Mouse (Mus musculus): ENCODE measurements around the gene 1700011L22Rik. TPM values are rescaled to one million over a fixed set of nuclear protein-coding genes. Genes with fewer than 3 reads are reported as not detected.

Gene 1700011L22Rik
- polyA plus RNA-seq, 1 experiment from 2014 or later = not detected

DNA sequence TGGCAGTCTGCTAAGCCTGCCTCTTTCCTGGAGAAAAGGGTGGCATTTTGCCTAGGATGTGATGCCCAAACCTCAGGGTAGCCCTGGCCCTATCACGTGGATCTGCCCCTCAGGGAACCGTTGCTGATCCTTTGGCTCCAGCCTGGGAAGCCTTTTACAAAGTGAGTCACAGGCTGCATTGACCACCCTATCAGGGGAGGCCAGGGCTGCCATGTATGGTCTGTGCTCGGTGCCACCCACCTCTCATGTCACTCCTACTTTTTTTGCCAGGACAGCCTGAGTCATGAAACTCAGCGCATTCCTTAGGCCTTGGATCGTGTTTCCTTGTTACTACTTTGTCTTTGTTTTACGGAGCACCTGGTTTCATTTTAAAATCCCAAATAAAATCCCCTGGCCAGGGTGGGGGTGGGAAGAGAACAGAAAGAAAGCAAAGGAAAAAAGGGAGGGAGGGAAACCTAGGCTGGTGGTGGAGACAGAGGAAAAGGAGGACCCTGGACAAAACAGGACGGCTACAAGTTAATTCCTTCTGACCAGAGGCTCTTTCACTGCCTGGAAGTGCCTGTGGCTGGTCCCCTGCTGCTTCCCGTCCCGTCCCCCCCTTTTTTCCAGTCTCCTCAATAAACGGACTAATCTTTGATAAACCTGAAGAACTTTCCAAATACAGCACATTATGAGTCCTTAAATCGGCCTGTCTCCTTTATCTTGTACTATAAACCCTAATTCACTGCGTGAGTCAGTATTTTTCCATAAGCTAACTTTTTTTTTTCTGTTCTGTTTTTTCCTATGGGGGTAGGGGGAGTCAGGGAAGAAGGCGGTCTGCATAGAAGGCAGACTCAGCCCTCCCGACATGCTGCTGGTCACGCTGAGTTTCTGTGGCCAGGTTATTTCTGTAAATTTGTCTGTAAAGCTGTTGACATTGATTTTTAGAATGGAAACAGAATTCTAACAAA is 39.4 kb downstream of the 1700011L22Rik start:
- no peaks in the 10 kb centered on the region for H3K27me3 ChIP-seq
- WGBS = 16% methylated on average over 15 of the region's 15 CpGs
- peak overlapping the region; percentile 43 for H3K9ac ChIP-seq
- H3K4me1 ChIP-seq (replicated peaks) = peaks cover 42% of the 10 kb centered on the region
- peak overlapping the region; percentile 21; the same call in 1 of the 2 replicates for H3K4me3 ChIP-seq
- H3K4me2 ChIP-seq = peak overlapping the region; percentile 69
- no peaks in the 10 kb centered on the region for H3K36me3 ChIP-seq
- peak; percentile 84 for ATAC-seq (replicated peaks; ENCODE audit: insufficient number of reproducible peaks, insufficient read depth, low FRiP score, low read depth)
- peak overlapping the region; percentile 89 for H3K27ac ChIP-seq
- H3K9me3 ChIP-seq (replicated peaks) = no peaks in the 10 kb centered on the region

DNA sequence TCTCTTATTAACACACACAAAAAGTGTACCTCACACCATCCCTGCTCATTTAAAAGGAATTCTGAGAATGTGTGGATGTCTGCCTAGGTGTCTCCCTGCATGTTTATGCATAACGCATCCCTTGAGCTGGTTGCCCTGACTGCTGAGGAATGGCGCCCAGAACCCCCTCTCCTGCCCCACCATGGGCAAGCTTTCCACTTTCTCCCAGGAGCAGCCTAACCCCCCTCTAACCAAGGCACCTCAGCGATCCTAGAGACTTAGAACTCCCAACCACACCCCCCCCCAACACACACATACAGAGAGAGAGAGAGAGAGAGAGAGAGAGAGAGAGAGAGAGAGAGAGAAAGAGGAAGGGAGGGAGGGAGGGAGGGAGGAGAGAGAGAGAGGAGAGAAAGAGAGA is 40.2 kb downstream of the 1700011L22Rik start:
- WGBS = 42% methylated on average over 3 of the region's 3 CpGs
- Histone ChIP-seq H3K9me3 (replicated peaks) (no peaks in the 10 kb centered on the region), H3K4me2 (no peak overlapping the region), H3K9ac (no peak overlapping the region), H3K4me1 (replicated peaks) (peaks cover 42% of the 10 kb centered on the region), H3K36me3 (no peaks in the 10 kb centered on the region), H3K27ac (peak overlapping the region; percentile 89), H3K27me3 (no peaks in the 10 kb centered on the region), H3K4me3 (no peak overlapping the region)
- no peak for ATAC-seq (replicated peaks; ENCODE audit: insufficient number of reproducible peaks, insufficient read depth, low FRiP score, low read depth)

DNA sequence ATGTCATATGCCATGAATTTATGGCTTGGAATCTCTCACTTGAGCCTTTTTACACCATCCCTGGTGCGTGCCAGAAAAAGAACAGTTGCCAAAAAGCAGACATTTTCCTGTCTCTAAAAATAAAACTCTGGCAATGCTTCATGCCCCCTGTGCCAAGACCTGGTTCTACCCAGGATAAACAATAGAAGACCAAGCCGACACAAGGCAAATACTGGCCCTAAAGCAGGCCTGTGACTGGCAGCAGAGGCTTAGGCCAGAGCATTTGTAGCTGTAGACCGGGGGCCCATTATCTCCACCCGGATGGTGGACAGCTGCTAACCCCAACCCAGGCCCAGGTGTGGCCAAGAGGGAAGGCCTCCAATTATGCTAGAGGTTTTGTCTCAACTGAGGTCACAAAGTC is 41.5 kb downstream of the 1700011L22Rik start:
- Histone ChIP-seq H3K27me3 (no peaks in the 10 kb centered on the region), H3K36me3 (no peaks in the 10 kb centered on the region), H3K9ac (no peak overlapping the region), H3K4me1 (replicated peaks) (peaks cover 41% of the 10 kb centered on the region), H3K27ac (peak overlapping the region; percentile 67), H3K9me3 (replicated peaks) (no peaks in the 10 kb centered on the region), H3K4me2 (no peak overlapping the region), H3K4me3 (no peak overlapping the region)
- WGBS = 61% methylated on average over 4 of the region's 4 CpGs
- no peak for ATAC-seq (replicated peaks; ENCODE audit: insufficient number of reproducible peaks, insufficient read depth, low FRiP score, low read depth)

DNA sequence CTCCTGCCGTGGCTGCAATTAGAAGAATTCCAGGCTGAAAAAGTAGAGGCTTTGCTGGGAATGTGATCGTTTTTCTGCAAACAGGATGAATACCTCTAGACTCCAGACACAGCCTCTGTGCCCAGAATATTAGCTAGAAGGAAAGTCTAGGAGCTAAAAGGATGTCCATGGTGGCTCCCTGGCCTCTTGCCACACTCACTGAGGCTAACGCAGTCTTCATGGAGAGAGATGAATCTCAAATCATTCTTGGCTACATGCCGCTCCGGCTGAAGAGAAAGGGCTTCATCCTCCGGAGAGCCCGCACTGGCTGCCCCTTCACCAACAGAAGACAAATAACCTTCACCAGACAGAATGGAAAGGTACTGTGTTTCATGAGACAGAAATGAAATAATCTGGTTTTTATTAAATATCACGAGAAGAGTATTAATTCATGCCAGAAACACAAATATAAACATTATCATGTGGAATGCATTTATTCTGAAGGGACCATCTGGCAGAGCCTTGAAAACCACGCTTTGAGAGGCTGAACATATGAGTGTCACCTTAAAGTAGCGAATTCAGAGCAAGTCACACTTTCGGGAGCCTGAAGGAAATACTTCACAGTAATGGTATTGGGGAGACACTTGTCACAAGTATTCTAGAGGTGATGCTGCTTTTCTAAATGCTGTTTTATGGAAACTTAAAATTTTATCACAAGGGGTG is 46.8 kb downstream of the 1700011L22Rik start:
- no peak for ATAC-seq (replicated peaks; ENCODE audit: insufficient number of reproducible peaks, insufficient read depth, low FRiP score, low read depth)
- Histone ChIP-seq H3K9ac (no peak overlapping the region), H3K4me1 (replicated peaks) (0 out of 2 replicates have a peak, but pooled peaks cover under 1% of the 10 kb centered on the region), H3K4me2 (no peak overlapping the region), H3K36me3 (no peaks in the 10 kb centered on the region), H3K27me3 (no peaks in the 10 kb centered on the region), H3K27ac (no peak overlapping the region), H3K9me3 (replicated peaks) (no peaks in the 10 kb centered on the region), H3K4me3 (no peak overlapping the region)
- 74% methylated on average over 11 of the region's 11 CpGs for WGBS

DNA sequence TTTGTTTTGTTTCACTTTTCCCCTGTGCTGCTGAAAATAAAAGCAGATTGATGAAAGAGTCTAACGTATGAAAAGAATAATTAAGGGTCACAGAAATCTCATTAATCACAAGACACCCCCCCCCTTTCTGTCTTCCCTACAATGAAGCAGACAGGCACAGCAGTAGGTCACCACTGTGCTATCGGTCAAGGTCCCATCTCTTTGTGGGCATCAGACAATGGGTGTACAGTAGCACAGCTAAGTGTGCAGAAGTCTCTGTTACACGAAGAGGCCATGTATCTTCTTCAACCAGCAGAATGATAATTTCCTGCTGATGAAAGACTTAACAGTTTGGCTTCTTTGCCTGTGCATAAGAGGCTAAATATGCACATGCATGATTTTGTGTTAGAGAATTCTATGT is 49.7 kb downstream of the 1700011L22Rik start:
- Histone ChIP-seq H3K9me3 (replicated peaks) (no peaks in the 10 kb centered on the region), H3K27ac (no peak overlapping the region), H3K36me3 (no peaks in the 10 kb centered on the region), H3K9ac (no peak overlapping the region), H3K4me3 (no peak overlapping the region), H3K4me1 (replicated peaks) (no peaks in the 10 kb centered on the region), H3K27me3 (no peaks in the 10 kb centered on the region), H3K4me2 (no peak overlapping the region)
- ATAC-seq (replicated peaks; ENCODE audit: insufficient number of reproducible peaks, insufficient read depth, low FRiP score, low read depth) = no peak
- 70% methylated on average over 3 of the region's 3 CpGs for WGBS

DNA sequence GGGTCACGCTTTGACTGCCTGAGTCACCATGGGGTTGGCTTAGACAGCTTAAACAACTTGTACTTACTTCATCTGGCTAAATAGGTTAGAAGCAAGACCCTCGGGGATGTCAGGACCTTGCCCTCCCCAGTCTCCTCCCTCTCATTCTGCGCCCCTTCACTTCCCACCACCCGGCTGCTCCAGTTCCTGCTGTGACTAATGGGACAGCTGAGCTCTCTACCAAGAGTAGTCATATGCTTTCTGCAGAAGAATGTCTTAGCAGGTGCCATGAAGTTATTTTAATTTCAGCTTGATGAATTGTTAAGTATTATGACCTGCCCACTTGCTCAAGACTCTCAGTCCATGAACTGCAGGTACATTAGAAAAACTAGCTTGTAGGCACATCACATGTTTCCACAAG is 51.9 kb downstream of the 1700011L22Rik start:
- no peak for ATAC-seq (replicated peaks; ENCODE audit: insufficient number of reproducible peaks, insufficient read depth, low FRiP score, low read depth)
- Histone ChIP-seq H3K27ac (no peak overlapping the region), H3K4me1 (replicated peaks) (no peaks in the 10 kb centered on the region), H3K9me3 (replicated peaks) (no peaks in the 10 kb centered on the region), H3K4me2 (no peak overlapping the region), H3K36me3 (peaks cover 7% of the 10 kb centered on the region; the same call in 1 of the 2 replicates), H3K9ac (no peak overlapping the region), H3K4me3 (no peak overlapping the region), H3K27me3 (no peaks in the 10 kb centered on the region)
- 78% methylated on average over 4 of the region's 4 CpGs for WGBS

DNA sequence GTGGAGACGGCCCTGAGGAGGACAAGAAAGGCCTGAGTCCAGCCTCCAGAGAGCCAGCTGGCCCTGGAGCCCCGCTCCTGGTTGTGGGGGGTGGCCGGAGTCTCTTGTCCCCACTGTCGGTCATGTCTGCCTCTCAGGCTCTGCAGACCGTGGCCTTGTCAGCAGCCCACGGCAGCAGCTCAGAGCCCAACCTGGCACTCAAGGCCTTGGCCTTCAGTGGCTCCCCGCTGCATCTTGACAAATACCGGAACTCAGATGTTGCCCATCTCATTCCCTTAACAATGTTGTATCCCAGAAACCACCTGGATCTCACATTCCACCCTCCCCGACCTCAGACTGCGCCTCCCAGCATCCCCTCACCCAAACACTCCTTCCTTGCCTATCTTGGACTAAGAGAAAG is 58.3 kb downstream of the 1700011L22Rik start:
- WGBS = 88% methylated on average over 10 of the region's 10 CpGs
- Histone ChIP-seq H3K9ac (no peak overlapping the region), H3K27ac (no peak overlapping the region), H3K4me2 (no peak overlapping the region), H3K4me1 (replicated peaks) (no peaks in the 10 kb centered on the region), H3K27me3 (no peaks in the 10 kb centered on the region), H3K9me3 (replicated peaks) (no peaks in the 10 kb centered on the region), H3K4me3 (no peak overlapping the region), H3K36me3 (peaks cover 40% of the 10 kb centered on the region)
- no peak for ATAC-seq (replicated peaks; ENCODE audit: insufficient number of reproducible peaks, insufficient read depth, low FRiP score, low read depth)

DNA sequence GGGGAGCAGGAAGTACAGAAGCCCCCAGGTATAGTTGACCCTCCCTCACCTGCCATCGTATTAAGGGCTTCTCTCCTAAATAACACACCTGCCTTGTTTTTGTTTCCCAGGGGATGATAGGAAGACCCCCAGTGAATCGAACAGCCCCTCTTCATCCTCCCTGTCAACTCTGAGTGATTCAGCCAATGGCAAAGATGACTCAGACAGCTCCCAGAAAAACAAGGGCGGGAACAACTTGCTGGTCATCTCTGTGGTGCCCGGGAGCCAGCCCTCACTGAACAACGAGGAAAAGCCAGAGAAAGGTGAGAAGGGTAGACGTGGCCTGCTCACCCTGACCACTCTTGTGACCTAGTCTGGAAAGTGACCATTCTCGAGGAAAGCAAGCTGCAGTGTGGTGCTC is 62.9 kb downstream of the 1700011L22Rik start:
- 77% methylated on average over 7 of the region's 7 CpGs for WGBS
- no peaks in the 10 kb centered on the region for H3K9me3 ChIP-seq (replicated peaks)
- no peaks in the 10 kb centered on the region for H3K27me3 ChIP-seq
- no peak overlapping the region for H3K4me3 ChIP-seq
- no peak overlapping the region for H3K4me2 ChIP-seq
- no peak overlapping the region for H3K9ac ChIP-seq
- peaks cover 63% of the 10 kb centered on the region for H3K36me3 ChIP-seq
- no peaks in the 10 kb centered on the region for H3K4me1 ChIP-seq (replicated peaks)
- ATAC-seq (replicated peaks; ENCODE audit: insufficient number of reproducible peaks, insufficient read depth, low FRiP score, low read depth) = no peak
- H3K27ac ChIP-seq = no peak overlapping the region

DNA sequence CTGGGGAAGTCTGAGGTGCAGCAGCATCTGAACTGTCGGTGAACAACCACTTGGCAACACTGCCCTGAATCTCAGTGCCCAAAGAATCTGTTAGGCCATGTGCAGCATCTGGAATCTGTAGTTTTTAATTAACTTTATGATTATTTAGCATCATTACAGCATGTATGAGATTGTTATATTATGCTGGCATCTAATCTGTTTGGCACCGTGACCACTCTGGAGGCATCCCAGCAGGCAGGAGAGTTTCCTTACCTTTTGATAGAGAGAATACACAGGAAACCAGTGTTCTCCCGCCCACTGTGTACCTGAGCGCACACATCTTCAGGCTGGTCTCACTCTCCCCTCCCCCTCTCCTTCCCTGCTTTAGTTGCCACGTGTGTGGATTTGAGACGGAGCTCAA is 68.7 kb downstream of the 1700011L22Rik start:
- Histone ChIP-seq H3K4me3 (no peak overlapping the region), H3K27me3 (no peaks in the 10 kb centered on the region), H3K4me2 (no peak overlapping the region), H3K9me3 (replicated peaks) (no peaks in the 10 kb centered on the region), H3K9ac (no peak overlapping the region), H3K36me3 (peaks cover 53% of the 10 kb centered on the region), H3K4me1 (replicated peaks) (no peaks in the 10 kb centered on the region), H3K27ac (no peak overlapping the region)
- ATAC-seq (replicated peaks; ENCODE audit: insufficient number of reproducible peaks, insufficient read depth, low FRiP score, low read depth) = no peak
- WGBS = 88% methylated on average over 6 of the region's 6 CpGs

DNA sequence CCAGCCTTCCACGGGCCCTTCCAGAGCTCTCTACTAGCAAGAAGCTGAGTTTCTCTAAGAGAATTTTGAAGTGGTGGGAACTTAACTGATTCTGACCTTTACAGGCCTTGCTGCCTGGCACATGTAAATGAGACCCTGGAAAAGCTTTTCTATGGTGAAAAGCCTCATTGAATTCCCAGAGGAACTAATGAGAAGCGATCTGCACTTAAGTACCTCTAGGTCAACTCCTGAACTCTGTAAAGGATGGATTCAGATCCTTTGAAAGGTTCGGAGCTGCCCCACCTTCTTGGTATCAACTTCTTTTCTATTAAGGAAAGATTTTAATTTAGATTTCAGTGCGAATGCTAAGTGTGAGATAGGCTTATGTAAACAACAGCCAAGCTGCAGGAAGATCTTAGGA is 72.4 kb downstream of the 1700011L22Rik start:
- H3K9me3 ChIP-seq (replicated peaks) = no peaks in the 10 kb centered on the region
- H3K4me1 ChIP-seq (replicated peaks) = peaks cover 9% of the 10 kb centered on the region
- no peak overlapping the region for H3K4me2 ChIP-seq
- H3K36me3 ChIP-seq = peaks cover 27% of the 10 kb centered on the region
- no peak overlapping the region for H3K4me3 ChIP-seq
- WGBS = 59% methylated on average over 4 of the region's 4 CpGs
- no peaks in the 10 kb centered on the region for H3K27me3 ChIP-seq
- H3K27ac ChIP-seq = no peak overlapping the region
- no peak for ATAC-seq (replicated peaks; ENCODE audit: insufficient number of reproducible peaks, insufficient read depth, low FRiP score, low read depth)
- H3K9ac ChIP-seq = no peak overlapping the region

DNA sequence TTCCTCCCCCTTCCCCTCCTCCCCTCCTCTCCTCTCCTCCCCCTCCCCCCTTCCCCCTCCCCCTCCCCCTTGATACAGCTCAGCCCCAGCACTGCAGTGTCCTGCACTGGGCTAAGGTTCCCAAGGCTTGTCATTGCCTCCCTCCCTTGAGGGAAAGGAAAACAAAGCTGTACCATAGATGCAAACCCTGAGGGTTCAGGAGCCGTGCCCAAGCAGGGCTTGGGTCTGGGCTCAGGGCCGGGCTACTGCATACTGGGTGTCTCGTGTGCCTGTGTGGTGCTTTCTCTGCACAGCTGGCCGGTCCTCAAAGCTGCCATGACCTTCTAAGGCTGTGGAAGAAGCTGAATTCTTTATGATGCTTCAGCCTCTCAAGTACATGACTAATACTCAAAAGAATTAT is 74.8 kb downstream of the 1700011L22Rik start:
- Histone ChIP-seq H3K9ac (no peak overlapping the region), H3K27me3 (no peaks in the 10 kb centered on the region), H3K36me3 (0 out of 2 replicates have a peak, but pooled peaks cover 6% of the 10 kb centered on the region), H3K9me3 (replicated peaks) (no peaks in the 10 kb centered on the region), H3K4me2 (no peak overlapping the region), H3K4me3 (no peak overlapping the region), H3K4me1 (replicated peaks) (peaks cover 9% of the 10 kb centered on the region), H3K27ac (no peak overlapping the region)
- 46% methylated on average over 4 of the region's 4 CpGs for WGBS
- no peak for ATAC-seq (replicated peaks; ENCODE audit: insufficient number of reproducible peaks, insufficient read depth, low FRiP score, low read depth)

Data from heart, embryonic 15.5 days (tissue).